Mouse (Mus musculus) cerebellum, postnatal 10 days (tissue): ENCODE measurements around the gene Caskin1.
A peak's percentile ranks its signal among the peaks of the same experiment; 100 is the strongest.

Experiments
- DNase-seq, 2 experiments: peaks; one replicate each; pipeline ENCODE4 v3.0.0; 2021; ENCODE audit warnings: mixed read lengths in 2 of 2

The Caskin1 gene

DNA sequence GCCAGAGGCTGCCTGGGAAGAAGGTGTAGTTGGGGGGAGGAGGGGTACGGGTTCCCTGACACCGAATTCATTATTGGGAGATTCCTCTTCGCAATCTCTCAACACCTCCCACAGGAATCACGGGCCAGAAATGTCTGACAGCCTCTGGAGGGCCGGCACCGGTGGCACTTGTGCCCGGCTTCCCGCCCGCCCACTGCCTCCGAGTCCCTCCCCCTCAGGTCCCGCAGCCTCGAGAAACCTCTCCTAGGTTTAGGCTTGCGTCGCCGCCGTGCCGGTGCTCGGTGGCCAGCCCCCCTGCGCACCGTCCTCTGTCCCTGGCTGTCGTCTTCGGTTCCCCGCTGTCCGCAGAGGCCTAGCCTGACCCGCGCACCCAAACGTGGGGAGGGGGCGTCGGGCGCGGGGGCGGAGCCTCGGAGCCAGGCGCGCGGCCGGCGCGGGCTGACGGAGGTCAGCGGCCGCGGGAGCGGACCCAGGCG, at the start of gene Caskin1:
Gene Caskin1, plus strand, starts transcription at position 416 of the 476 bp plus-strand sequence.
- peak in 1 of 2 experiments; percentile 80 for DNase-seq

DNA sequence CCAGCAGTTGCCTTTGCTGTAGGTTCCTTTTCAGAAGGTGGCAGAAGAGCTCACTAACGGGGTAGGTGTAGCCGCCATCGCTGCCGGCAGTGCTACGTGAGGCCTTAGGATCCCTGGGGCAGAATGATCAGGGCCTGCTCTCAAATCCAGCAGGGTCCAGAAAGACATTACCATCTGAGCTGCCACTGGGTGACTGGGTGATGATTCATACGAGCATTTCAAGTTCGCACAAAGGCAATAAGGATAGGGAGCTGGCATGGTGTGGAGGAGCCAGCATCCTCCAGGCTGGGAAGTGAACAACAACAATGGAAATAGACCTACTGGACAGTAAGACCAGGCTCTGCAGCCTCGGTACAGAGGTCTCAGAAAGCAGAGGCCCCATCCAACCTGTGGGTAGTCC, 48.0 kb upstream of the Caskin1 start:
- no peak for DNase-seq

DNA sequence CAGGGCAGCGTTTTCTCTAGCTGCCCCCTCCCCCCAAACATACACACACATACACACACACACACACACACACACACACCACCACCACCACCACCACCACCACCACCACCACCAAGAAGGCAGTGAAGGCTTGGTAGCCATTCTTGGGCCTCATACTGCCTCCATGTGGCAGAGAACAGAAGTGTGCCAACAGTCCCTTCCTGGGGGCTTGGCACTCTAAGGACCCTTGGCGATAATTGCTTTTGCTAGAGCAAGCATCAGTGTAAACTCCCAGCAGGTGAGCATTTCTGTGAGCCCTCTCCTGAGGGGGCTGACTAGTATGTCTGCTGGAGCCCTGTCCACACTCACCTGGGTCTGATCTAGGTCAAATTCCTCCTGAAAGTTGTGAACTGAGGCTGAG, 47.3 kb upstream of the Caskin1 start:
- peak; percentile 47 to 52 for DNase-seq

DNA sequence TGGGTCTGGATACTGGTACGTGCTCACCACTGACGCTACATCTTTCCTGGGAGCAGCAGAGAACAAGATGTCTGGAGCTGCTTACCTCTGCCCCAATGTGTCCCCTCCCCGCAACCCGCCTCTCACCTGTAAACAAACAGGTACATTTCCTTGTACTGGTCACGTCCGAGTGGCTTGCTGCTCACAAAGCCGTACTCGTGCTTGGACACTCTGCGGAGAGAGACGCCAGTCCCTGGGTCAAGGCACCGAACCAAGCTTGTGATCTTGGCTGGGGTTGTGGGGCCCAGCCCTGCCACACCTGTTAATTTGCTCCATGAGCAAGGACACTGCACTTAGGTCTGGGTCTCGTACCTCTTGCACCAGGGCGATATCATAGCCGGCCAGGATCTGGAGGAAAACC, 46.3 kb upstream of the Caskin1 start:
- no peak for DNase-seq

DNA sequence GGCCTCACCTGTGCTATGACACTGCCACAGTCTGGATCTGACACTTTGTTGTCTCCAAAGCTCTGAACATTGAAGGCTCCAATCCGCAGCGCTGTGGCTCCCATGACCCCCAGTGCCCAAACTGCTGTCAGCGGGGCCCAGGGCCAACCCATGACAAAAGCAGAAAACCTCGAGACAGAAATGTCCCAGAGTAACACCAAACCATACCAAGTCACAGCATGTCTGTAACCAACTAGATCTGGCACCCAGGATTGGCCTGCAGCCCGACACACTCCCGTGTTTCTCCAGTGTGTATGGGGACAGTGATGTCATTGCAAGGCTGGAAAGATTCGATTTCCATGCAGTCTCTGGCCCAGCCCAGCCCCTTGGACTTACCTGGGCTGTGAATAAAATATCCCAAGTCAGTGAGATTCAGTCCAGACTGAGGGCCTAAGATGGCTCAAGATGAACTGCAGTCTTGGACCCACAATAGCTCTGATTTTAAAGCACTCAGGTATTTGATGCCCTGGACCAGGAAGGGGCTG, 45.7 kb upstream of the Caskin1 start, which contains the start of gene Dnase1l2:
Gene Dnase1l2, minus strand, starts transcription at position 474 of the 524 bp plus-strand sequence.
- DNase-seq = peak in 1 of 2 experiments; percentile 16

- DNase-seq = peak; percentile 30 to 42
These were observed 45.0 kb upstream of the Caskin1 start for GRCm38 (mm10) chr17:24443409-24443808.

- peak in 1 of 2 experiments; percentile 8 for DNase-seq
These were observed 41.8 kb upstream of the Caskin1 start for GRCm38 (mm10) chr17:24446590-24446989.

- no peak for DNase-seq
These were observed 38.9 kb upstream of the Caskin1 start for GRCm38 (mm10) chr17:24449507-24449906.

- DNase-seq = no peak
These were observed 37.2 kb upstream of the Caskin1 start for GRCm38 (mm10) chr17:24451220-24451619.

GRCm38 (mm10) chr17:24453372-24453771, 35.0 kb upstream of the Caskin1 start:
- DNase-seq = peak in 1 of 2 experiments; percentile 24

DNA sequence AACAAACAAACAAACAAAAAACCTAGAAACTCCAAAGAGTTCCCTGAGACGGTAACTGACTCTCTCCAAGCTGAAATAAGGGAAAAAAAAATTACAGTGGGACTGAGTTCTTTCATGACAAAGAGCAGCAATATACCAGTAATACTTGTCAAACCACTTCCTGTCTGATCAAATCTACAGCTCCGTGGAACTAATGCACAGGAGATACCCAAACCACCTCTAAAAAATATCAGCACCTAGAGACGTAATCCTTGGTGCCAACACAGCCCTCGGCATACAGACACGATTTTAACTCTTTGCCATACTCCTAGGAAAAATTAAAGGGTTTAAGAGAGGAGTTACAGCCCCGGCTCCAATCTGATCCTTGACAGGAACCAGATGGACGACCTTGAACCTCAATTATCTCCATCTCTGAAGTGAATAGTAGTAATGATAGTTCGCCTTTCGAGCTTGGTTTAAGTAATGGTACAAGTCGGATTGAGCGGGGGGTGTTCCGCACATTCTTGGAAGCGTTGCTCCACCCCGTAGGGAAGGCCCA, 34.1 kb upstream of the Caskin1 start:
- no peak for DNase-seq

DNA sequence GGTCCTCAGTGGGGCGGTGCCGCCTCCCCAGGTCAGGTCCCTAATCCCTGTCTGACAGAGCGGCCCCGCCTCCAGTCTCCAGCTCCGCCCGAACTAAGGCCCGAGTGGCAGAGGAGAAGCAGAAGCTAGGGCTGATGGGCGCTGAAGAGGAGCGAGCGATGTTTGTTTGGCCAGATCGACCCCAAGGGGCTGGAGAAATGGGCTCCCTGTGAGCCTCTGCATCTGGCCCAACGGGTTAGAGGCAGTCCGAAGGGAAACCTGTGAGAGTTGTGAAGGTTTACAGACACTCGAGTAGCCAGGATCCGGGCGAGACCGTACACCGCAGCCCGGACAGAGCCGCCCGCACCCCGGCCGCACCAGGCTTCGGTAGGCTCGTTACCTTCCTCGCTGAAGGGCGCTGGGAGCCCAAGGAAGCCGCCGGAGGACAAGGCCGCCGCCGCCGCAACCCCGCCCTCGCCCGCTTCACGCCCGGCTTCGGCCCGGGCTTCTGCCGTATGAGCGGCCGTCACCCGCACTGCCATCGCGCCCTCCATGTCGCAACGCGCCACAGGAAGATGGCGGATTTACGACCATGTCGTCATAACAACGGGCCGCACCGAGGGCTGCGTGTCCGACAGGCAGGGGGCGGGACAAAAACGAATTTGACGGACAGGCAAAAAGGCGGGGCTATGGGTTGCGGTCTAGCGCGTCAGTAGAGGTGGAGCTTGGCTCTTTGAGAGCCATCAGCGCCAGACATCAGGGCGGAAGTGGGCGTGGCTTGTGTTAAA, 33.5 kb upstream of the Caskin1 start:
- DNase-seq = peak; percentile 99 to 100

DNA sequence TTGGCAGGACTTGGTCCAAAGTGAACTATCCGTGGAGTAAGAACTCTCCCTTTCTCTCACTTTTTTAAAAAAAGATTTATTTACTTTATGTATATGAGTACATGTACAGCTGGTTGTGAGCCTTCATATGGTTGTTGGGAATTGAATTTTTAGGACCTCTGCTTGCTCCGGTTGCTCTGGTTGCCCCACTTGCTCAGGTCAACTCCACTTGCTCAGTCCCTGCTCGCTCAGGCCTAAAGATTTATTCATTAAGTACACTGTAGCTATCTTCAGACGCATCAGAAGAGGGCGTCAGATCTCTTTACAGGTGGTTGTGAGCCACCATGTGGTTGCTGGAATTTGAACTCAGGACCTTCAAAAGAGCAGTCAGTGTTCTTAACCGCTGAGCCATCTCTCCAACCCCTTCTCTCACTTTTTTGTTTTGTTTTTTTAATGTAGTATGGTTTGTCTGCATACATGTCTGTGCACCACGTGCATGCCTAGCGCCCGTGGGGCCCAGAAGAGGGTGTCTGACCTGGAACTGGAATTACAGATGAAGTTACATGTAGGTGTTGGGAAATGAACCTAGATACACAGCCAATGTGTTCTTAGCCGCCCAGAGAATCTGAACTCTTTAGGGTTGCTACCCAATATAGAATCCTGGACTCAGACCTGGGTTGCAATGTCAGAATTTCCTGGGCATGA, 32.7 kb upstream of the Caskin1 start:
- peak; percentile 16 to 19 for DNase-seq

GRCm38 (mm10) chr17:24461580-24461979, 26.8 kb upstream of the Caskin1 start:
- peak; percentile 56 to 59 for DNase-seq

DNA sequence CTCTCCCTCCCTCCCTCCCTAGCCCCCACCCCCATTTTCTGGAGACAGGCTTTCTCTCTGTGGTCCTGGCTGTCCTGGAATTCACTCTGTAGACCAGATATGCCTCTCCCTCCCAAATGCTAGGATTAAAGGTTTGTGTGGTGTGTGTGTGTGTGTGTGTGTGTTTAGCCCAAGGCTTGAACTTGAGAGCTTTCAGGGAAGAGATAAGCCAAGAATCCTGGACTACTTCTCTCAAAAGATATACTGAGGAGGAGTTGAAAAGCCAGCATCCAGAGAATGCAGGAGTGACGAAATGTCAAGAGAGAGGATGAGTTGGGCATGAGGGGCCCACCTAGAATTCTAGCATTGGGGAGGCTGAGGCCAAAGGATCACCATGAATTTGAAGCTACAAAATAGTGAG, 25.5 kb upstream of the Caskin1 start:
- no peak for DNase-seq

- no peak for DNase-seq
These were observed 24.8 kb upstream of the Caskin1 start for GRCm38 (mm10) chr17:24463374-24464133.

DNA sequence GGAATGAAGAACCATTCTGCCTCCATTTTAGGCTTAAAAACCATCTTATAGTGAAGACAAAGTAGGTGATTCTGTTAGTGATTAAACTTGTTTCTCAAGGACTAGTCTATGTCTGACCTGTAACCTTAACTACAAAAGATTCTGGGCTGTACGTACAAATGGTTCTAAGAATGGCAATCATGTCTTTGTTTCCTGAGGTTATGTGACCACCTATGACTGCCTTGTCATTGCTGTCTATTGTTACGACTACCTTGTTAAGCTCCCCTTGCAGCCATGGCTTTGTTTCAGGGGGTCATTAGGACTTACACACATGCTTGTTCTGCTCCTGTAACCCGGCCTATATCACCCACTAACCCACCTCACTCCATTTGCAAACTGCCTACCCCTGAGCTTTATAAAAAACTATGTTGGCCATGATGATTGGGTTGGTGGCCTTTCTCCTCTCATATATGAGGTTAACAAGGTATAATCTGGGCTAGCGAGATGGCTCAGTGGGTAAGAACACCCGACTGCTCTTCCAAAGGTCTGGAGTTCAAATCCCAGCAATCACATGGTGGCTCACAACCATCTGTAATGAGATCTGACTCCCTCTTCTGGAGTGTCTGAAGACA, 19.7 kb upstream of the Caskin1 start:
- no peak for DNase-seq

- DNase-seq = no peak
These were observed 19.0 kb upstream of the Caskin1 start for GRCm38 (mm10) chr17:24469336-24469909.

- peak; percentile 100 for DNase-seq
These were observed 18.3 kb upstream of the Caskin1 start, which contains the start of the genes E4f1 and Pgp for GRCm38 (mm10) chr17:24469910-24470602. E4f1 (minus strand) TSS chr17:24470313. Pgp (plus strand) TSS chr17:24470392.

DNA sequence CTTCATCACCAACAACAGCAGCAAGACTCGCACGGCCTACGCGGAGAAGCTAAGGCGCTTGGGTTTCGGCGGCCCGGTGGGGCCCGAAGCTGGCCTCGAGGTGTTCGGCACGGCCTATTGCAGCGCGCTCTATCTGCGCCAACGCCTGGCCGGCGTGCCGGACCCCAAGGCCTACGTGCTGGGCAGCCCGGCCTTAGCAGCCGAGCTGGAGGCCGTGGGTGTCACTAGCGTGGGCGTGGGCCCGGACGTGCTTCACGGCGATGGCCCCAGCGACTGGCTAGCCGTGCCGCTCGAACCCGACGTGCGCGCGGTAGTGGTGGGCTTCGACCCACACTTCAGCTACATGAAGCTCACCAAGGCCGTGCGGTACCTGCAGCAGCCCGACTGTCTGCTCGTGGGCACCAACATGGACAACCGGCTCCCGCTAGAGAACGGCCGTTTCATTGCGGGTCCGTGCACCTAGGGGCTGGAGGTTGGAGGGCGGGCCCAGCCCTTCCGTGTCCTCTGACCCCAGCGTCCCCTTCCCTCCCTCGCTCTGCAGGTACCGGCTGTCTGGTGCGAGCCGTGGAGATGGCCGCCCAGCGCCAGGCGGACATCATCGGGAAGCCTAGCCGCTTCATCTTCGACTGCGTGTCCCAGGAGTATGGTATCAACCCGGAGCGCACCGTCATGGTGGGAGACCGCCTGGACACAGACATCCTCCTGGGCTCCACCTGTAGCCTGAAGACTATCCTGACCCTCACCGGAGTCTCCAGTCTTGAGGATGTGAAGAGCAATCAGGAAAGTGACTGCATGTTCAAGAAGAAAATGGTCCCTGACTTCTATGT, 17.5 kb upstream of the Caskin1 start:
- DNase-seq = peak in 1 of 2 experiments; percentile 58
